Mouse (Mus musculus): ENCODE measurements around the gene Nfyb.
A peak's percentile ranks its signal among the peaks of the same experiment; 100 is the strongest.

Gene Nfyb

DNA sequence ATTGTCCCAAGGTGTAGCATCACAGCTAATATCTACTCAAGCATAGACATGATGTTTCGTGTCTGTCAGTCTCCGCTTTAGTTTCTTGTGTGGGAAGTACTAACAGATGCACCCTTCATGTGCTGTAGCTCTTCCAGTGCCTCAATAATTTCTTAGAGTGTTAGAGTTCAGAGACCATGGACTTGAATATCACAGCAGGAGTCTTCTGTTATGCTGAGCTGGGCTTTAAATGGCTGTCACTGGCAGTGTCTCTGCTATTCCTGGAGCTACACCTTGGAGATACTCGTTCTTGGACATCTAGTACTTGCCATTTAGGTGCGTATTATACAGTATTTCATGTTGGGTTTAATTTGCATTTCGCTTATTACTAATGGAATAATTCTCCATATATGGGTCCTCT lies 18.6 kb downstream of the Nfyb start:
- no peak for DNase-seq (ENCODE audit: low spot score)

DNA sequence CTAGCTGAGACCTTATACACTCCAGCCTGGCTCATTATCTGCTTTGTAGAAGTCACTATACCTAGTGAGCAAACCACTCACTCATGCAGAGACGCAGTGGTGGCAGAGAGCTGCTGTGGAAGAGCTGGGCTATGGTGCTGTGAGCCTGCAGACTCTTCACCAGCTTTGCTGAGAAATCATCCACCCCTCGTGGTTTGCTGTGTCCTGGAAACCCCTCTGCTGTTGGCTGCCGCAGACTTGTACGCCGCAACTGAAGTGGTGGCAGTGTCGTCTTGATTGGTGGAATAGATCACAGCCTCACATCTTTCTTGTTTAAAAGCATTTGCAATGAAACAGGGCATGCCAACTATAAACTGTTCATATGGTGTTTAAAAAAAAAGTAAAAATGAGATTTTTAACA lies 19.6 kb downstream of the Nfyb start:
- no peak for DNase-seq (ENCODE audit: low spot score)

DNA sequence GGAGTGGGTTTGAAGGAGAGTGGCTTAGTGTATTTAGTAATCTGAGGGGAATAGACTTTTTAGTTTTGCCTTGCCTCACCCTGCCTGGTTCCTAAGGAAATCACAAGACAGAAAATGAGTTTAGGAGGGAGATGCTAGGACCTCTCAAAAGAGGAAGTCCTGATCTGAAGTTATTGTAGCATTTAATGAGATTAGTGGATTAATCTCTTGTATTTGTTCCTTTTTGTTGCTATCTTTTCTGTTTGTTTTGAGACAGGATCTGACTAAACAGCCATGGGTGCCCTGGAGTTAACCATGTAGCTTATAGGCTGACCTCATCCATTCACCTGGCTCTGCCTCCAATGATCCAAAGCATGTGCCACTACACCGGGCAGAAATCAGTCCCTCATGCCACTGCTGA lies 21.4 kb downstream of the Nfyb start:
- DNase-seq (ENCODE audit: low spot score), result no peak

DNA sequence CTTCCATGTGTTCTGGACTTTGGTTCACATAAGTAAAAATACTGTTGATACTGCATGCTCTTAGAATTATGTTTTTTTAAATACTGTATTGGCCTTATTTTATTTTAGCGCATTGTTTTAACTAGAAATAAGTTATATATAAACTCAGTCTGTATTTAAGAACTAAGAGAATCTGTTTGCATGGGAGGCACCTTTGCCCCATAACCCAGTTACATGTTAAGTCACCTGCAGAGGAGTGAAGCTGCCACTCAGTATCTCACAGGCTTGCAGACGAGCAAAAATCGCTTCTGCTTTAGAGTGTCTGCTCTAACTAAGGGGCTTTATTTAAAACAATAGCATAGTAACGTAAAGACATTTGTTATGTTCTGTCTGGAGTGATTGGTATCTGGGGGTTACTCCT lies 22.1 kb downstream of the Nfyb start:
- no peak for DNase-seq (ENCODE audit: low spot score)

DNA sequence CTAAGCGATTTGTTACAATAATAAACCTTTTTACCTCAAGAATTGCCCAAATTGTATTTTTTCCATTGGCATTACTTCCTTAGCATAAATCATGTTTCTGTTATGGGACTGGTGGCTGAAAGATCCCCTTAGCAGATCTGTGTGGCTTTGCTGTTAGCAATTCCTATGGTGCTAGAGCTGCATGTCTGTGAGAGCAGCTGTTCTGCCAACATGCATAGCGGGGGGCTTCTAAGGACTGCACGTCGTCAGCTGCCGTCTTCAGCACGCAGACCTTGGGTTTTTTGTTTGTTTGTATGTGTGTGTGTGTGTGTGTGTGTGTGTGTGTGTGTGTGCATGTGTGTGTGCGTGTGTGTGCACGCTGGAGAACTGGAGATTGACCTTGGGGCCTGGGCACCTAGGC lies 22.6 kb downstream of the Nfyb start:
- no peak for DNase-seq (ENCODE audit: low spot score)

DNA sequence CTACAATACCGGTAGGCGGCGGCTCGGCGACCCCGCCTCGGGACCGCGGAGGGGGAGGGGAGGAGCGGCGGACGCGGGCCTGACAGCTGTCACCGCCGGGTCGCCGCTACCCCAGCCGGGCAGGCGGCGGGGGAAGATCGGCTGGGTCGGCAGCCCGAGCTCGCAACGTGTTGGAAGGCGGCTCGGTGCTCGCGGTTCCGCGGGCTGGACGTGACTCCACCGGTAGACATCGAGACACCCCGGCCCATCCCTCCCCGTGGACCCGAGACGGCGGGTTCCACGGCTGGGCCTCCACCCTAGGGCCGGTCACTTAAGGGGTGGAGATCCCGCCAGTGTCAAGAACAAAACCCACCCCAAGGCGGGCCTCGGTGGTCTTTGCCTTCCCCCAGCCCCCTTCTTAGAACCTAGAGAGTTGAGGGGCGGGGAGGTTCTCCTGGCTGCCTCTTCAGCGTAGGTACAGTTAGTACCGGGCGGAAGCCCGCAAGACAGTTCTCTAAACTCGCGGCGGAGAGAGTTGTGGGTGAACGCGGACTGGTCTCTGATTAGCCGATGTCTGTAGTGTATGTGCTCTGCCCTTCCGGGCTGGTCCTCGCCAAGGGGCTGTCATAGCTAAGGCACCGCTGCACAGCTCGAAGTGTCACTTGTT lies 64.5 kb downstream of the Nfyb start:
- no peak for DNase-seq (ENCODE audit: low spot score)

DNA sequence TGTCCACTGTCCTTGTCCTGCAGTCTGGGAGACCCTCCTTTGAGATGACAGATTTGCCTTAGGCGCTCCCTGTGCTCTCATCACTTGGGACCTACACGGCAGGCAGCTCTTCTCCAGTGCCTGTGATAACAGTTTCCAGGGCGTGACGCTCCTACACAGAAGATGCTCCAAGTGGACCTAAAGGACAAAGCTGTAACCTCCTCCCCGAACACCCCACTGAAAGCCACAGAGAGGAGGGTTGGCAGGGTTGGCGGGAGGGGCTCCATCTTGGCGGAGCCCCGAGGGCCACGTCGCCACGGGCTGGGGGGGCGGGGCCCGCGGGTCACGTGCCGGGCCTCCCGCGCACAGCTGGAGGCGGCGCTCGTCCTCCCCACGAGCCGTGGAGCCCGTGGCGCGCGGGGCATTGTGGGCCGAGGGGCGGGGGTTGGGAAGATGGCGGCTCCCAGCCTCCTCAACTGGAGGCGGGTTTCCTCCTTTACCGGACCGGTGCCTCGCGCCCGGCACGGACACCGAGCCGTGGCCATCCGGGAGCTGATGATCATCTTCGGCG lies 65.2 kb downstream of the Nfyb start:
- DNase-seq (ENCODE audit: low spot score), result peak; percentile 62
